ENCODE assay signal across 10 mouse cellular contexts in the genomic region with DNA sequence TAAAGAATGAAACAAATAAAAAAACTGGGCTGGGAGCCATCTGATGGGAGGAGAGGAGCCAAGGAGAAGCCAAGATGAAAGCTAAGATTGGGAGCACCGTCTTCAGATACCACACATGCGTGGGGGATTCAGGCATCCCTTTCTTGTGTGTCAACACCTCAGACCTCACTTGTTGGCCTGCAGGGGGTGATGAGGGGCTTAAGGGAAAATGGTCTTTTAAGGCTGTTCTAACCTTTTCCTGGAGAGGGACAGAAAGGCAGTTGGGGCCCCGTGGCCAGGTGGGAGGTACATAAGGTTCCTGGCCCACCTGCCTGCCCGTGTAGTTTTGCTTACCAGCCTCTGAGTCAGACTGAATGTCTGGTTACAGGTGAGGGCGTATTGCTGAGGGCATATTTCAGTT. TPM values are rescaled to one million over a fixed set of nuclear protein-coding genes. Genes with fewer than 3 reads are reported as not detected.
DNase-seq lines count a peak whose midpoint lies in the region; ATAC-seq and TF ChIP-seq lines count a peak whose summit lies in the region.
"Had no signal": no experiment of that assay in that cellular context is flagged by ENCODE, and none has a peak within 500 bp of the region (broad histone marks: within the 10 kb centered on the region; RNA-seq: fewer than 3 reads in every experiment).

No protein-coding gene starts in this region.

- no peaks in the 10 kb centered on the region for H3K9me3 ChIP-seq in liver, embryonic 12.5 days (replicated peaks)
- no peaks in the 10 kb centered on the region for H3K9me3 ChIP-seq in liver, postnatal 0 days (ENCODE audit: low read length)
- H3K9me3 ChIP-seq in intestine, embryonic 16.5 days (ENCODE audit: control insufficient read depth, low read length) = no peaks in the 10 kb centered on the region
- no peaks in the 10 kb centered on the region for H3K9me3 ChIP-seq in forebrain, embryonic 15.5 days

- peaks cover 8% of the 10 kb centered on the region; the same call in 1 of the 2 replicates for H3K36me3 ChIP-seq in liver, embryonic 12.5 days
- 0 out of 2 replicates have a peak, but pooled peaks cover 3% of the 10 kb centered on the region for H3K36me3 ChIP-seq in liver, postnatal 0 days (replicated peaks; ENCODE audit: insufficient read depth, low read length)
- peaks cover 10% of the 10 kb centered on the region; the same call in 1 of the 2 replicates for H3K36me3 ChIP-seq in intestine, embryonic 16.5 days (ENCODE audit: control insufficient read depth, insufficient read depth, low read length)
- H3K36me3 ChIP-seq in forebrain, embryonic 15.5 days = peaks cover 15% of the 10 kb centered on the region

- ATAC-seq in liver, embryonic 12.5 days = no peak
- ATAC-seq in liver, postnatal 0 days = no peak
- no peak for ATAC-seq in intestine, embryonic 16.5 days
- ATAC-seq in forebrain, embryonic 15.5 days (replicated peaks) = no peak

- peaks cover 21% of the 10 kb centered on the region for H3K4me1 ChIP-seq in liver, embryonic 12.5 days
- H3K4me1 ChIP-seq in liver, postnatal 0 days (ENCODE audit: insufficient read depth) = peaks cover 17% of the 10 kb centered on the region
- H3K4me1 ChIP-seq in embryonic fibroblast, embryonic 13.5 days (ENCODE audit: control insufficient read depth, insufficient read depth, low read length) = peaks cover 13% of the 10 kb centered on the region
- H3K4me1 ChIP-seq in intestine, embryonic 16.5 days (ENCODE audit: control insufficient read depth, insufficient read depth, low read length) = peaks cover 43% of the 10 kb centered on the region
- peaks cover 78% of the 10 kb centered on the region for H3K4me1 ChIP-seq in forebrain, embryonic 15.5 days

- peak overlapping the region; percentile 2; the same call in 1 of the 2 replicates for H3K4me2 ChIP-seq in liver, embryonic 12.5 days
- no peak overlapping the region for H3K4me2 ChIP-seq in liver, postnatal 0 days (ENCODE audit: low read depth, low read length)
- H3K4me2 ChIP-seq in intestine, embryonic 16.5 days (ENCODE audit: low read depth, low read length) = peak overlapping the region; percentile 15
- no peak overlapping the region; the same call in 1 of the 2 replicates for H3K4me2 ChIP-seq in forebrain, embryonic 15.5 days (replicated peaks)

- no peak for TF ChIP-seq POLR2A in embryonic fibroblast, embryonic 13.5 days (IDR thresholded peaks at IDR 0.05; ENCODE audit: low read depth, low read length)

- H3K27me3 ChIP-seq in liver, embryonic 12.5 days (replicated peaks) = peaks cover 34% of the 10 kb centered on the region
- H3K27me3 ChIP-seq in liver, postnatal 0 days (ENCODE audit: insufficient read depth, low read length) = peaks cover 18% of the 10 kb centered on the region
- no peaks in the 10 kb centered on the region for H3K27me3 ChIP-seq in intestine, embryonic 16.5 days (replicated peaks; ENCODE audit: control insufficient read depth, insufficient read depth, low read length)
- no peaks in the 10 kb centered on the region for H3K27me3 ChIP-seq in forebrain, embryonic 15.5 days

- TF ChIP-seq EP300 in liver, postnatal 0 days (IDR thresholded peaks at IDR 0.05; ENCODE audit: low read depth) = no peak

- no peak overlapping the region for H3K9ac ChIP-seq in liver, embryonic 12.5 days
- H3K9ac ChIP-seq in liver, postnatal 0 days (replicated peaks) = no peak overlapping the region
- no peak overlapping the region for H3K9ac ChIP-seq in intestine, embryonic 16.5 days (ENCODE audit: low read depth, low read length)
- no peak overlapping the region for H3K9ac ChIP-seq in forebrain, embryonic 15.5 days (replicated peaks)

- no peak for TF ChIP-seq CTCF in liver, postnatal 0 days (IDR thresholded peaks at IDR 0.05; ENCODE audit: low read depth)
- TF ChIP-seq CTCF in embryonic fibroblast, embryonic 13.5 days (IDR thresholded peaks at IDR 0.05; ENCODE audit: borderline replicate concordance, insufficient read depth, low read length) = no peak

- peak; percentile 88 for DNase-seq in heart, adult 11 months
- no peak for DNase-seq in heart, adult 8-10 months (ENCODE audit: low spot score)
- DNase-seq in liver, postnatal 0 days = no peak
- DNase-seq in natural killer cell, adult 2 months (ENCODE audit: low spot score in 2 of 2) = no peak
- DNase-seq: cerebellum, postnatal 25 days; layer of hippocampus, postnatal 36 days had no signal

- WGBS in liver, embryonic 12.5 days (ENCODE audit: insufficient replicate concordance) = 50% methylated on average over 5 of the region's 5 CpGs
- WGBS in liver, postnatal 0 days (ENCODE audit: insufficient replicate concordance) = 61% methylated on average over 5 of the region's 5 CpGs
- WGBS in intestine, embryonic 16.5 days = 73% methylated on average over 5 of the region's 5 CpGs
- 72% methylated on average over 5 of the region's 5 CpGs for WGBS in forebrain, embryonic 15.5 days

- no peak overlapping the region for H3K27ac ChIP-seq in liver, embryonic 12.5 days
- H3K27ac ChIP-seq in liver, postnatal 0 days (ENCODE audit: low read depth) = no peak overlapping the region
- H3K27ac ChIP-seq in embryonic fibroblast, embryonic 13.5 days (ENCODE audit: insufficient read depth, low read length) = peak overlapping the region; percentile 67
- no peak overlapping the region for H3K27ac ChIP-seq in intestine, embryonic 16.5 days (ENCODE audit: low read length)
- no peak overlapping the region for H3K27ac ChIP-seq in forebrain, embryonic 15.5 days (replicated peaks)

- H3K4me3 ChIP-seq in liver, embryonic 12.5 days = no peak overlapping the region
- H3K4me3 ChIP-seq in liver, postnatal 0 days (ENCODE audit: low read depth, low read length) = no peak overlapping the region
- peak overlapping the region; percentile 62; the same call in 1 of the 2 replicates for H3K4me3 ChIP-seq in embryonic fibroblast, embryonic 13.5 days (ENCODE audit: insufficient read depth, low read length)
- H3K4me3 ChIP-seq in intestine, embryonic 16.5 days (ENCODE audit: low read length) = peak overlapping the region; percentile 2; the same call in 1 of the 2 replicates
- H3K4me3 ChIP-seq in forebrain, embryonic 15.5 days = no peak overlapping the region

RNA-seq across cellular contexts. Expression of gene Lbh, which starts 4.1 kb away (rescaled TPM):
- 100 to 1,000 TPM; 352 to 622 (median 508) TPM for total RNA-seq in heart, adult 8-10 months (2022)
- 1.4 TPM in 2 replicates for polyA plus RNA-seq in liver, embryonic 12.5 days (2016; fragmentation: Nextera tagmentation; extraction: Ambion mirVana)
- 0.79 and 0.94 TPM in 2 replicates for polyA plus RNA-seq in liver, postnatal 0 days (2015; fragmentation: Nextera tagmentation; extraction: Ambion mirVana)
- polyA plus RNA-seq in embryonic fibroblast, embryonic 13.5 days (2011; ENCODE audit: insufficient read length, low read depth, missing spikeins) = 241 and 297 TPM in 2 replicates
- polyA plus RNA-seq in intestine, embryonic 16.5 days (2015; fragmentation: Nextera tagmentation; extraction: Ambion mirVana) = 5.5 and 7.6 TPM in 2 replicates
- polyA plus RNA-seq in forebrain, embryonic 15.5 days (2015; fragmentation: Nextera tagmentation; extraction: Ambion mirVana) = 4.5 and 4.6 TPM in 2 replicates

Comparison
In these comparisons a context has a peak if more than half of its experiments do, and no peak if none do; other contexts are left out.
1. H3K4me2 ChIP-seq: peak in liver, embryonic 12.5 days (single experiment) and intestine, embryonic 16.5 days (single experiment); none in liver, postnatal 0 days (single experiment) and forebrain, embryonic 15.5 days (single experiment).
2. H3K4me3 ChIP-seq: peak in embryonic fibroblast, embryonic 13.5 days (single experiment) and intestine, embryonic 16.5 days (single experiment); none in liver, embryonic 12.5 days (single experiment), liver, postnatal 0 days (single experiment) and forebrain, embryonic 15.5 days (single experiment).
3. RNA of gene Lbh, which starts 4.1 kb away (polyA plus RNA-seq): 241 to 297 TPM in embryonic fibroblast, embryonic 13.5 days; 5.5 to 7.6 TPM in intestine, embryonic 16.5 days, 4.5 to 4.6 TPM in forebrain, embryonic 15.5 days, 1.4 TPM in liver, embryonic 12.5 days and 0.79 to 0.94 TPM in liver, postnatal 0 days; every median in the first group is over 10 times any median in the second.